Mouse (Mus musculus): ENCODE results near the gene Ms4a4c. TPM values are rescaled to one million over a fixed set of nuclear protein-coding genes. Genes with fewer than 3 reads are reported as not detected.
"Not testable (repeated sequence)": the region's sequence is repeated elsewhere in the genome, so short reads cannot be mapped to it uniquely, and the experiment has no call there.

The Ms4a4c gene
- polyA plus RNA-seq, 1 experiment from 2014 or later, result 2.8 TPM

GRCm38 (mm10) chr19:11388949-11389348, 15.6 kb upstream of the Ms4a4c start:
- Histone ChIP-seq H3K4me2 (ENCODE audit: low read depth, low read length) (no peak overlapping the region), H3K27ac (ENCODE audit: low read length) (no peak overlapping the region), H3K9ac (ENCODE audit: low read length) (no peak overlapping the region), H3K4me1 (ENCODE audit: control insufficient read depth, insufficient read depth, low read length) (0 out of 2 replicates have a peak, but pooled peaks cover 1% of the 10 kb centered on the region), H3K4me3 (replicated peaks; ENCODE audit: low read length) (no peak overlapping the region), H3K36me3 (ENCODE audit: control insufficient read depth, insufficient read depth, low read length) (no peaks in the 10 kb centered on the region), H3K9me3 (replicated peaks; ENCODE audit: control insufficient read depth, low read length) (no peaks in the 10 kb centered on the region), H3K27me3 (ENCODE audit: control insufficient read depth, insufficient read depth, low read length) (no peaks in the 10 kb centered on the region)
- ATAC-seq (ENCODE audit: insufficient read depth, low FRiP score), result no peak
- 72% methylated on average over 2 of the region's 2 CpGs for WGBS

- Histone ChIP-seq H3K9ac (ENCODE audit: low read length) (no peak overlapping the region), H3K36me3 (ENCODE audit: control insufficient read depth, insufficient read depth, low read length) (no peaks in the 10 kb centered on the region), H3K9me3 (replicated peaks; ENCODE audit: control insufficient read depth, low read length) (no peaks in the 10 kb centered on the region), H3K4me3 (replicated peaks; ENCODE audit: low read length) (no peak overlapping the region), H3K4me2 (ENCODE audit: low read depth, low read length) (no peak overlapping the region), H3K27me3 (ENCODE audit: control insufficient read depth, insufficient read depth, low read length) (no peaks in the 10 kb centered on the region), H3K4me1 (ENCODE audit: control insufficient read depth, insufficient read depth, low read length) (0 out of 2 replicates have a peak, but pooled peaks cover 2% of the 10 kb centered on the region), H3K27ac (ENCODE audit: low read length) (no peak overlapping the region)
- no peak for ATAC-seq (ENCODE audit: insufficient read depth, low FRiP score)
Measured at GRCm38 (mm10) chr19:11395769-11396168, 8.8 kb upstream of the Ms4a4c start.

GRCm38 (mm10) chr19:11407428-11407827, 2.9 kb downstream of the Ms4a4c start:
- no peaks in the 10 kb centered on the region for H3K9me3 ChIP-seq (replicated peaks; ENCODE audit: control insufficient read depth, low read length)
- no peak overlapping the region for H3K4me3 ChIP-seq (replicated peaks; ENCODE audit: low read length)
- ATAC-seq (ENCODE audit: insufficient read depth, low FRiP score), result no peak
- no peaks in the 10 kb centered on the region for H3K27me3 ChIP-seq (ENCODE audit: control insufficient read depth, insufficient read depth, low read length)
- no peak overlapping the region for H3K9ac ChIP-seq (ENCODE audit: low read length)
- H3K4me2 ChIP-seq (ENCODE audit: low read depth, low read length), result no peak overlapping the region
- no peaks in the 10 kb centered on the region for H3K36me3 ChIP-seq (ENCODE audit: control insufficient read depth, insufficient read depth, low read length)
- H3K27ac ChIP-seq (ENCODE audit: low read length), result no peak overlapping the region
- H3K4me1 ChIP-seq (ENCODE audit: control insufficient read depth, insufficient read depth, low read length), result no peaks in the 10 kb centered on the region

GRCm38 (mm10) chr19:11408591-11408990, 4.0 kb downstream of the Ms4a4c start:
- no peak overlapping the region for H3K27ac ChIP-seq (ENCODE audit: low read length)
- H3K9me3 ChIP-seq (replicated peaks; ENCODE audit: control insufficient read depth, low read length), result no peaks in the 10 kb centered on the region
- no peak overlapping the region for H3K4me3 ChIP-seq (replicated peaks; ENCODE audit: low read length)
- WGBS, result 87% methylated on average over 1 of the region's 1 CpGs
- H3K36me3 ChIP-seq (ENCODE audit: control insufficient read depth, insufficient read depth, low read length), result no peaks in the 10 kb centered on the region
- no peaks in the 10 kb centered on the region for H3K27me3 ChIP-seq (ENCODE audit: control insufficient read depth, insufficient read depth, low read length)
- no peak overlapping the region for H3K9ac ChIP-seq (ENCODE audit: low read length)
- H3K4me1 ChIP-seq (ENCODE audit: control insufficient read depth, insufficient read depth, low read length), result no peaks in the 10 kb centered on the region
- no peak overlapping the region for H3K4me2 ChIP-seq (ENCODE audit: low read depth, low read length)
- no peak for ATAC-seq (ENCODE audit: insufficient read depth, low FRiP score)

GRCm38 (mm10) chr19:11411640-11412039, 7.1 kb downstream of the Ms4a4c start:
- 81% methylated on average over 1 of the region's 1 CpGs for WGBS
- H3K4me2 ChIP-seq (ENCODE audit: low read depth, low read length), result no peak overlapping the region
- H3K27ac ChIP-seq (ENCODE audit: low read length), result no peak overlapping the region
- H3K4me1 ChIP-seq (ENCODE audit: control insufficient read depth, insufficient read depth, low read length), result no peaks in the 10 kb centered on the region
- H3K36me3 ChIP-seq (ENCODE audit: control insufficient read depth, insufficient read depth, low read length), result no peaks in the 10 kb centered on the region
- ATAC-seq (ENCODE audit: insufficient read depth, low FRiP score), result no peak
- no peak overlapping the region for H3K4me3 ChIP-seq (replicated peaks; ENCODE audit: low read length)
- H3K9ac ChIP-seq (ENCODE audit: low read length), result no peak overlapping the region
- H3K27me3 ChIP-seq (ENCODE audit: control insufficient read depth, insufficient read depth, low read length), result no peaks in the 10 kb centered on the region
- H3K9me3 ChIP-seq (replicated peaks; ENCODE audit: control insufficient read depth, low read length), result no peaks in the 10 kb centered on the region

GRCm38 (mm10) chr19:11414084-11414483, 9.5 kb downstream of the Ms4a4c start:
- Histone ChIP-seq H3K27ac (ENCODE audit: low read length) (no peak overlapping the region), H3K27me3 (ENCODE audit: control insufficient read depth, insufficient read depth, low read length) (no peaks in the 10 kb centered on the region), H3K4me2 (ENCODE audit: low read depth, low read length) (no peak overlapping the region), H3K4me1 (ENCODE audit: control insufficient read depth, insufficient read depth, low read length) (no peaks in the 10 kb centered on the region), H3K9me3 (replicated peaks; ENCODE audit: control insufficient read depth, low read length) (no peaks in the 10 kb centered on the region), H3K36me3 (ENCODE audit: control insufficient read depth, insufficient read depth, low read length) (no peaks in the 10 kb centered on the region), H3K9ac (ENCODE audit: low read length) (no peak overlapping the region), H3K4me3 (replicated peaks; ENCODE audit: low read length) (no peak overlapping the region)
- 91% methylated on average over 1 of the region's 1 CpGs for WGBS
- no peak for ATAC-seq (ENCODE audit: insufficient read depth, low FRiP score)

GRCm38 (mm10) chr19:11415581-11415980, 11.0 kb downstream of the Ms4a4c start:
- no peaks in the 10 kb centered on the region for H3K36me3 ChIP-seq (ENCODE audit: control insufficient read depth, insufficient read depth, low read length)
- H3K9me3 ChIP-seq (replicated peaks; ENCODE audit: control insufficient read depth, low read length), result no peaks in the 10 kb centered on the region
- H3K9ac ChIP-seq (ENCODE audit: low read length), result no peak overlapping the region
- H3K4me3 ChIP-seq (replicated peaks; ENCODE audit: low read length), result no peak overlapping the region
- WGBS, result 47% methylated on average over 3 of the region's 3 CpGs
- no peaks in the 10 kb centered on the region for H3K4me1 ChIP-seq (ENCODE audit: control insufficient read depth, insufficient read depth, low read length)
- H3K4me2 ChIP-seq (ENCODE audit: low read depth, low read length), result no peak overlapping the region
- no peak for ATAC-seq (ENCODE audit: insufficient read depth, low FRiP score)
- H3K27me3 ChIP-seq (ENCODE audit: control insufficient read depth, insufficient read depth, low read length), result no peaks in the 10 kb centered on the region
- no peak overlapping the region for H3K27ac ChIP-seq (ENCODE audit: low read length)

GRCm38 (mm10) chr19:11418865-11419264, 14.3 kb downstream of the Ms4a4c start:
- H3K9ac ChIP-seq (ENCODE audit: low read length); H3K9me3 ChIP-seq (replicated peaks; ENCODE audit: control insufficient read depth, low read length); H3K36me3 ChIP-seq (ENCODE audit: control insufficient read depth, insufficient read depth, low read length); H3K27ac ChIP-seq (ENCODE audit: low read length); H3K27me3 ChIP-seq (ENCODE audit: control insufficient read depth, insufficient read depth, low read length); H3K4me2 ChIP-seq (ENCODE audit: low read depth, low read length); ATAC-seq (ENCODE audit: insufficient read depth, low FRiP score); H3K4me3 ChIP-seq (replicated peaks; ENCODE audit: low read length); H3K4me1 ChIP-seq (ENCODE audit: control insufficient read depth, insufficient read depth, low read length): not testable (repeated sequence)
- 68% methylated on average over 1 of the region's 3 CpGs for WGBS

- not testable (repeated sequence) for ATAC-seq (ENCODE audit: insufficient read depth, low FRiP score); H3K9ac ChIP-seq (ENCODE audit: low read length); H3K4me2 ChIP-seq (ENCODE audit: low read depth, low read length); H3K27me3 ChIP-seq (ENCODE audit: control insufficient read depth, insufficient read depth, low read length); H3K4me1 ChIP-seq (ENCODE audit: control insufficient read depth, insufficient read depth, low read length); H3K4me3 ChIP-seq (replicated peaks; ENCODE audit: low read length); H3K36me3 ChIP-seq (ENCODE audit: control insufficient read depth, insufficient read depth, low read length); H3K9me3 ChIP-seq (replicated peaks; ENCODE audit: control insufficient read depth, low read length); H3K27ac ChIP-seq (ENCODE audit: low read length)
- 79% methylated on average over 1 of the region's 1 CpGs for WGBS
Measured at GRCm38 (mm10) chr19:11431209-11431608, 26.6 kb downstream of the Ms4a4c start.

Measured in stomach, embryonic 16.5 days (tissue).